ENCODE assay signal across 8 mouse cellular contexts in the genomic region with DNA sequence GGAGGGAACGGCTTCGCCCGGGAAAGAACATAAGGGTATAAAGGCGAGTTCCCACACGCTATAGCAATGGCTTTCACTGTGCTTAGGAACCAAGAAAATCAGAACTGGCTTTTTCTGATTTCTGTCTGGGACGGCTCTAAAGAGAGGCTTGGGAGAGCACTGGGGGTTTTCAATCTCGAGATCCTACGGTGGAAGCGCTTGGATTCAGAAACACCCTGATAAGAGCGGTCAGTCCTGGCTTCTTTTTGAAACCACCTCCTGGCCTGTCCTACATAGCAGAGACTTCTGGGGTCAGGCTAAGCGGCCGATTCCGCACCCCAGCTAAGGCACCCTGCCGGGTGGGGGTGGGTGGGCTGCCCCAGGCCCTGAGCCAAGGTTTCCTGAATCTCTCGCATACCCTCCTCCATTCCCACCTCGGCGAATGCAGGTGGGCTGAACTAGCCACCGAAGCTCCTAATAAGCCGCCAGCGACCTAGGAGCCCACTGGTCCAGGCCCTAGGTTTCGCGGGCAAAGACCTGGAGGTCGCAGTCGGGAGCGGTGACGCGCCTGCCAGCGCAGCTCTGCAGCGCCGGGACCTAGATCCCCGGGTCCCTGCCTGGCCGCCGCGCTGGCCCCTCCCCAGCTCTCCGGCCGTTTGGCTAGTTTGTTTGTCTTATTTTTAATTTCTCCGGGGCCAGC. TPM values are rescaled to one million over a fixed set of nuclear protein-coding genes. Genes with fewer than 3 reads are reported as not detected.
DNase-seq lines count a peak whose midpoint lies in the region; ATAC-seq and TF ChIP-seq lines count a peak whose summit lies in the region.

No protein-coding gene starts in this region.

- H3K4me2 ChIP-seq in heart, embryonic 16.5 days (ENCODE audit: low read depth, low read length), result peak overlapping the region; percentile 92

- peak overlapping the region; percentile 96 for H3K4me3 ChIP-seq in bone marrow macrophage, adult 2 months (ENCODE audit: insufficient read depth, low read length)
- peak overlapping the region; percentile 85 for H3K4me3 ChIP-seq in heart, embryonic 16.5 days (ENCODE audit: low read length)

- 5% methylated on average over 37 of the region's 37 CpGs for WGBS in heart, embryonic 16.5 days

- peak; percentile 5 to 23 for DNase-seq in layer of hippocampus, adult 18-20 months (ENCODE audit: low spot score in 2 of 2)
- DNase-seq in layer of hippocampus, adult 9-10 months (ENCODE audit: low spot score), result no peak
- DNase-seq in lung, postnatal 36 days, result peak; percentile 34
- DNase-seq in retina, postnatal 1 day, result no peak
- DNase-seq in left cerebral cortex, postnatal 14 days (ENCODE audit: low spot score in 2 of 2), result no peak

- no peak for TF ChIP-seq POLR2A in bone marrow macrophage, adult 2 months (IDR thresholded peaks at IDR 0.05; ENCODE audit: borderline replicate concordance, low read depth, low read length)

- peaks cover 6% of the 10 kb centered on the region for H3K4me1 ChIP-seq in bone marrow macrophage, adult 2 months (ENCODE audit: control insufficient read depth, insufficient read depth, low read length)
- H3K4me1 ChIP-seq in heart, embryonic 16.5 days (ENCODE audit: control insufficient read depth, insufficient read depth, low read length), result peaks cover 29% of the 10 kb centered on the region

- H3K9ac ChIP-seq in heart, embryonic 16.5 days (ENCODE audit: low read length), result peak overlapping the region; percentile 92

- peak; percentile 5; the same call in 1 of the 2 replicates for ATAC-seq in heart, embryonic 16.5 days (replicated peaks; ENCODE audit: extremely low read depth, insufficient read depth, low FRiP score)
- ATAC-seq in inflammation-experienced regulatory T-cells, adult 6 months, result no peak

- intact Hi-C loops in left cerebral cortex, postnatal 14 days (cut with DNase I), result loop anchor here (5.0 kb wide), 1 partner anchor 32 kb away; no protein-coding TSS in a partner anchor

- H3K36me3 ChIP-seq in heart, embryonic 16.5 days (ENCODE audit: control insufficient read depth, insufficient read depth), result peaks cover 3% of the 10 kb centered on the region; the same call in 1 of the 2 replicates

- TF ChIP-seq CTCF in bone marrow macrophage, adult 2 months (IDR thresholded peaks at IDR 0.05; ENCODE audit: low read depth, low read length), result no peak

- no peaks in the 10 kb centered on the region for H3K27me3 ChIP-seq in heart, embryonic 16.5 days (ENCODE audit: control insufficient read depth, insufficient read depth, low read length)

- peak overlapping the region; percentile 95 for H3K27ac ChIP-seq in bone marrow macrophage, adult 2 months (ENCODE audit: insufficient read depth, low read depth, low read length)
- peak overlapping the region; percentile 99 for H3K27ac ChIP-seq in heart, embryonic 16.5 days (ENCODE audit: low read length)

- no peaks in the 10 kb centered on the region for H3K9me3 ChIP-seq in heart, embryonic 16.5 days (replicated peaks; ENCODE audit: control insufficient read depth, low read length)

RNA-seq across cellular contexts. Expression of a gene that starts 0.6 kb away (rescaled TPM):
- total RNA-seq in layer of hippocampus, adult 18-20 months (2021), result 10 to 100 TPM; 46.0 to 48.2 TPM
- 84.8 and 88.6 TPM in 2 replicates for polyA plus RNA-seq in bone marrow macrophage, adult 2 months (2012; ENCODE audit: insufficient read depth, insufficient read length, missing spikeins)
- polyA plus RNA-seq in heart, embryonic 16.5 days (2015; fragmentation: Nextera tagmentation; extraction: Ambion mirVana), result 14.7 TPM in 2 replicates
- polyA plus RNA-seq in inflammation-experienced regulatory T-cells, adult 6 months (2017; shearing (Covaris generic)), result 10 to 100 TPM; 29.4 to 55.7 (median 51.9) TPM
- total RNA-seq in left cerebral cortex, postnatal 14 days (2021), result 10 to 100 TPM; 45.1 to 49.4 TPM

RNA-seq across cellular contexts. Expression of a gene that starts 21.3 kb away (rescaled TPM):
- total RNA-seq in layer of hippocampus, adult 18-20 months (2021), result 10 to 100 TPM; 26.2 to 28.1 TPM
- polyA plus RNA-seq in bone marrow macrophage, adult 2 months (2012; ENCODE audit: insufficient read depth, insufficient read length, missing spikeins), result 6.6 and 7.3 TPM in 2 replicates
- polyA plus RNA-seq in heart, embryonic 16.5 days (2015; fragmentation: Nextera tagmentation; extraction: Ambion mirVana), result 9.1 and 10.6 TPM in 2 replicates
- polyA plus RNA-seq in inflammation-experienced regulatory T-cells, adult 6 months (2017; shearing (Covaris generic)), result 1 to 10 TPM; 5.7 to 9.1 (median 6.8) TPM
- total RNA-seq in left cerebral cortex, postnatal 14 days (2021), result 10 to 100 TPM; 27.5 to 28.0 TPM

Comparison
In these comparisons a context has a peak if more than half of its experiments do, and no peak if none do; other contexts are left out.
1. DNase-seq: peak in layer of hippocampus, adult 18-20 months (2 of 2) and lung, postnatal 36 days (single experiment); none in layer of hippocampus, adult 9-10 months (single experiment), retina, postnatal 1 day (single experiment) and left cerebral cortex, postnatal 14 days (0 of 2).